Mouse (Mus musculus) lung, postnatal 0 days (tissue): ENCODE measurements at regions not wholly inside any gene's neighbourhood (a gene's known extent, or its start where the extent isn't known, plus 50 kb on each side); places are given as distances from the start of the nearest gene placed in this dataset.

Experiments used
- CTCF ChIP-seq: IDR thresholded peaks from 2 replicates; pipeline ENCODE4 v1.5.1; 2016; ENCODE audit warnings: antibody characterized with exemption, mild to moderate bottlenecking
- EP300 ChIP-seq: IDR thresholded peaks from 2 replicates; pipeline ENCODE4 v1.6.1; 2016; ENCODE audit warnings: antibody characterized with exemption, mild to moderate bottlenecking, control low read depth

DNA sequence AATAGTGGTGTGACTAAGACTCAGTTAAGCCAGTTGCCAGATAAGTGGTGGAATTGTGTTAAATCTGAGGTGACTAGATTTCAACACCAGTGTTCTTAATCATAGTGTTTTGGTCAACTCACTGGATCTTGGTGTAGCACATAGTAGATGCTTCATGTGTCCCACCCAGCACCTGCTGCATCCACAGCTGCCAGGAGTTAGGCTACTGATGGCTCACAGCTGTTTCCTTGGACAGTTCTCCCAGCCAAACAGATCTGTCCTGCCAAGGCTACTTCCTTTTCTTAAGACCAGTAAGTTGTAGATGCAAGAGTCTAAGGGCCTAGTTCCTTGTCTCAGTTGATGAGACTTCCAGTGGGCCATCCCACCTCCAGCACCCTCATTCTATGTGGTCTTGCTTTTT lies 82.9 kb upstream of the Gm15217 start:
- TF ChIP-seq CTCF (no peak), EP300 (no peak)
